Mouse (Mus musculus) neutrophil, adult 5-6 weeks (primary cell): ENCODE data around the gene Zfp462. TPM values are rescaled to one million over a fixed set of nuclear protein-coding genes. Genes with fewer than 3 reads are reported as not detected.

Experiments
- ATAC-seq: fragments of 151-379, 151-347 bp; 2 replicates; pipeline ENCODE4 v1.8.0; 2017; ENCODE audit warnings: mild to moderate bottlenecking, moderate TSS enrichment; ENCODE audit not compliant: insufficient number of reproducible peaks, poor library complexity, low FRiP score, severe bottlenecking; ENCODE audit errors: extremely low read depth
- total RNA-seq: library from RNA; stranded (forward); fragments of 200-1000 nt; gene quantifications from 2 replicates; pipeline ENCODE4 v1.2.3, GENCODE M21; 2017

Zfp462 gene
- total RNA-seq, 1 experiment from 2014 or later, result not detected

DNA sequence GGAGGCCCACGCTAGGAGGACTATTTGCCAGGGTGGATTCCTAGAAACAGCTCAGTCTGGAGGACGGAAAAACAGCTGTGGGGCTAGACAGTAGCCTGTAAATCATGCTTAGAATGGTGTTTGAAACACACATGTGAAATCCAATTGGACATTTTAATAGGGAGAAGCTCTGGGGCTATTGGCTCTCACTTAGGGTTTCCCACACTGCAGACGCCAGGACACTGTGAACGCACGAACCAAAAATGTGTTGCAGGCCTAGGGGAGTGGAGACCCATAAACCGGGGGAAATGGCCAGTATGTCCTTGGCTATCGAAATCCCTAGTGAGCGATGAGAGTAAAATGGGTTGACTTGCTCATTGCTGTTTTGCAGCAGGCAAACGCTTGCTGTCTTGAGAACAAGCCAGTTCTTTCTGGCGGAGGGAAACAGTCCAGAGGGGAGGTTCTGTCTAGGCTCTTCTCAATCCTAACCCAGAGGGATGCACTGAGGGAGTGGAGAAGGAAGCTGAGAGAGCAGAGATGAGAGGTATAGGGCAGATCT lies 81.3 kb downstream of the Zfp462 start:
- ATAC-seq, result no peak

DNA sequence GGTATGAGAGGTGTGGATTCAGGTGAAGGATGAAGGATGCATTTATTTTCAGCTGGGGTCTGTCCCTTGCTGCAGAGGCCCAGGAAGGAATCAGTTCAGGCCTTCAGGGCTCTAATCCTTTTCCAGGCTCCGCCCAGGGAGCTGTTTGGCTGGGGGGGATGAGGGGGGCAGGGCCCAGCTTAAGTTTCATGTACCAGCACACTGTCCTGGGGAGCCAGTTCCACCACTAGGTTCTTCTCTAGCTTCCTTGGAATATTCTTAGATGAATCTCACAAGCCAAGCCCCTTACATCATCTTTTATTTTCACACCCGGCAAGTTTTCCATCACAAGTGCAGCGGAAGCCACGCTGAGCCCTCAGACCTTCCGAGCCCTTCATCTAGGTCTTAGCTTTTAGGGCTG lies 85.6 kb downstream of the Zfp462 start:
- ATAC-seq, result no peak

DNA sequence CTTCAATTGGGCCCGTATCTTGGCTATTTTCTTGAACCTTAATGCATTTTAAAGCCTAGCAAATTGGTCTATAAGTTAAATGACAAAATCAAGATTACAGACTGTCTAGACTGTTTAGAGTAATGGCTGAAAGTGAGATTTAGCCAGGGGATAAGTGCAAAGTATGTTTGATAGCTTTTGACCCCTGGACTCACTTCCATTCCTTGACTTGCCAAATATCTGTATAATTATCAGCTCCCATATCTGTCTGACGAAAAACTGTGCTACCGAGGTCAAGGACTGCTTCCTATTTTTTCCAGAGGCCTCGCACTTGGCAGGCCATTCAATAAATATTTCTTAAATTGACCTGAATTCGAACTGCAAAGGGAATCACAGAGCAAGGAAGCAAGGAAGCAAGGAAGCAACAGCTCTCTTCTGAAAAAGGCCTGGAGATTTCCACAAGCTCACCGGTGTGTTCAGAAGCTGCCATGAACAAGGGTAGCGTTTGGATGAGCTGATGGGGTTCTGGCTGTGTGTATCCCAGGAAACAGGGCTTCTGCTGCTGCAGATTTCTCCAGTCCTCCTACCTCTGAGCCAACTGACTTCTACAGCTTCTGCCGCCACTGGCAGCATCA lies 87.6 kb downstream of the Zfp462 start:
- no peak for ATAC-seq

DNA sequence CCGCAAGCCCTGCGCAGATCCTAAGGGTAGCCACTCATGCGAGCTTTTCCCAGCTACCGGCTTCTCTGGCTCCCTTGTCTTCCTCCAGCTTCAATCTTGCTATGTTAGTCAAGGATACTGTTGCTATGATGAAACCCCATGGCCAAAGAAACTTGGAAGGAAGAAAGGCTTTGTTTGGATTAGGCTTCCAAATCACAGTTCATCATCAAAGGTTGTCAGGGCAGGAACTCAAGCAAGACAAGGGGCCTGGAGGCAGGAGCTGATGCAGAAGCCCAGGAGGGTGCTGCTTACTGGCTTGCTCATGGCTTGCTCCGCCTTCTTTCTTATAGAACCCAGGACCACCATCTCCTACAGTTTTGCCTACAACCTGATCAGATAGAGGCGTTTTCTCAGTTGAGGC lies 88.6 kb downstream of the Zfp462 start:
- ATAC-seq, result no peak

DNA sequence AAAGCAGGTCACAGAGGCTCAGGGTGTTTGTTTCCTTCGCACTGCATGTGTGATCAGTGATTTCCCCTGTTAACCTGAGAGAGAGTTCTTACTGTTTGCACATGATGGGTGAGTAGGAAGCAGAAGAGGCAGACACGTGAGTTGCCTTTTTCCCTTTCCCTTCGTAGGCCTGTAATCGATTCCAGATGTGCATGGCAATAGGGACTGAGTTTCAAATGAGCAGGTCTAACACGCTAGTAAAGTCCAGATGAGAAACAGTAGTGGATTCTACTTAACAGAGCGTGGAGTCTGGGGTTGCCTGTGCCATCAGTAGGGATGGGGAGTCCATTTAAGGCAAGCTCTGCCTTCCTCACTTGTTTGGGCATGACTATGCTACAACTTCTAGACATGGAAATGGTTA lies 93.3 kb downstream of the Zfp462 start:
- no peak for ATAC-seq

DNA sequence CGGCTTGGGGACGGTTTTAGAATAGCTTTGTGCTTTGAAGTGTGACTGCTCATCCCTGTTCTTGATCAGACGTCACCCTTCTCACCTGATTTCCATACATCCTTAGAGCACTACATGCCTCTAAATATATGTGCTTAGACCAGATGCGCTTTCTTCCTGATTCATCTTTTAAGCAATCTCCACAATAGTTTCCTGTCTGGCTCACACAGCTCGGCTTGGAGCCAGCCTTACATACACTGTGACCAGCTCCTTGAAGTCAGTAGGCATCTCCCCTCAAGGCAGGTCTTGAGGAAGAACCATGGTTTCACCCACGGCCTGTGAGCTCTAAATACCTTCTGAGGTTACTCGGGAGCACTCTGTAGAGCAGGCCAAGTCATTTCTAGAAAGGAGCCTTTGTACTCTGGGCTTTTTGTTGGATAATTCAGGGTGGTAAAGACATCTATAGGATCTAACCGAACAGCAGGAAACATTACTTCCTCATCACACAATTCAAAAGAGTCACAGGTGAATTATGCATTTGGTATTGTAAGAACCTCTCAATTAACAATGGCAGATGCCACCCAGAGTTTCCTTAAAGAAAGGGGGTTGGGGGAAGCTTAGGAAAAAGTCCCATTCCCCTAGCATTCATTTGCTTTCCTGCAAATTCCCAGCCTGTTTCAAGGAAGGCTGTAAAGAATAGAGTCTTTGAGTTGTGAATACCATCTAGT lies 95.6 kb downstream of the Zfp462 start:
- no peak for ATAC-seq

DNA sequence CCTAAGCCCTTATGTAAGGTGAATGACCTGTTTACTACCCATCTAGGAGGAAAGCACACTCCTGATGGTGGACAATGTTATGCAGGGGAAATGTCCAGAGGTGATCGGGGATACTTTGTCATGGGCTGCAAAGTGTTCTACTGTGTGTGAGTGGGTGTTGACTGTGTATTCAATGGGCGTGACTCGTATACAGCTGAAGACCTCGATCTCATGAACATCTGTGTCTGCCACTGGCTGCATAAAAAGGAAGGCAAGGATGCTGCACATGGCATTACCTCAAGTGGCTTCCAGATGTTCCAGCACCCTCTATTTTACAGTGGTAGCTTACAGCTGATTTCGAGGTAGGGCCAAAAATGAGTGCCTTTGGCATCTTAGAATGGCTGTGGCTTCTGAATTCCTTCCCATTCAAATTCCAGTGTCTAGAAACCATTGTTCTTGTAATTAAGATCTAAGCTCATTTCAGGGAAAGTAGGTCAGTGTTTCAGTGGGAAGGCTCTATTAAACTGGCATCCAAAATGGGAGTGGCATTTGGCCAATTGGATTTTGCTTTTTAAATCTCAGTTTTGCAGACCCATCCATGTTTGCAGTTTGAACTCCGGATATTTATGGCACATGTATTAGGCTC lies 96.4 kb downstream of the Zfp462 start:
- ATAC-seq, result no peak

DNA sequence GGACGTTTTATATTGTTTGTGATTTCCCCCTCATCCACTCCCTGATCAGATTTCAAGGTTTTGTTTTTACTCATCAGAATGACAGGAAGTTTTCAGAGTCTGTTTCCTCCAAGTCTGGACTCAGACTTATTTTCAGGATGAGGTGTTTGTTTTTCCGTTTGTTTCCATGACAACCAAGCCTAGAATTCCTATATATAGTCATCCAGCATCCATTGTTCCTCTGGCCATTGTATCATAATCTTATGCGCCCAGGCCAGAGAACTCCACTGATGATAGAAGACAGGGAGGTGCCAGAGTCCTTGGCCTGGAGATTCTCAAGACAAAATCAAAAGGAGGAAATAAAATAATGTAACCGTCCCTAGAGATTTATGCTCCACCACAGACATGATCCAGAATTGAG lies 97.7 kb downstream of the Zfp462 start:
- ATAC-seq, result no peak

DNA sequence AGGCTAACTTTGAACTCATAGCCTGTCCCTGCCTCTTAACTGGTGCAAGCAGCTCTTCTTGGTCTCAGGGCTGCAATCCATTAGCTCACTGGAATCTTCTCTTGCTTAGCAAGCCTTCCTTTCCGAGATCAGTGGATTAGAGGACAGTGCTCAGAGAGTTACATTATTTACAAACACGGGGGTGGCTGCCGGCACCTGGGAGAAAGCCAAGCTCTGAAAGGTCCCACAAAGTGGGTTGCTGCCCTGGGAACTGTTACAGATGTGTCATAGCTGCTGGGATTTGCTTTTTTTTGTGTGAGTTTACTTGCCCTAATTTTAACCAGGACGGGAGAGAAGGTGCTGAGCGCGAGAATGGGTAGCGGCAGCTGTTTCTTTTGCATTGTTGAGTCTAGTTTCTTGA lies 102.4 kb downstream of the Zfp462 start:
- ATAC-seq, result no peak

DNA sequence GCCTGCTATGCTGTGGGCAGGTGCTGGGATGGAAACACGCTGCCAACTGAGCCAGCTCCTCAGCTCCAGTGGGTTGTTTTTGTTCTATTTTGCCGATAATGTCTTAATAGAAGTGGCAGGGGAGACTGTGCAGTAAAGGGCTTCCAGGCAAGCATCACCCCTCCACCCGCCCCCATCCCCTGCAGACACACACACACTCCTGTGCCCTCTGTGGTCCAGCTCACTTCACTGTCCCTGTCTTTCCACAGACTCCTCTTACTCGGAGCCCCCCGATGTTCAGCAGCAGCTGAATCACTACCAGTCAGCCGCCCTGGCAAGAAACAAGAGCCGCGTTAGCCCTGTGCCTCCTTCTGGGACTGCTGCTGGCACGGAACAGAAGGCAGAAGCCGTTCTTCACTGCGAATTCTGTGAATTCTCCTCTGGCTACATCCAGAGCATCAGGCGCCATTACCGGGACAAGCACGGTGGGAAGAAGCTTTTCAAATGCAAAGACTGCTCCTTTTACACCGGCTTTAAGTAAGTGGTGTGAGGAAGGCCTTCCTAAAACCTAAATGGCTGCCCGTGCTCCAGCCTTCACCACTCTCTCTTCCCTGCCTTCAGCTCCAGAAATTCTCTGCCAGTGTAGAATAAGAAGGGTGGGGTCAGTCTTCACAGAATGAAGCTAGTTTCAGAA lies 105.2 kb downstream of the Zfp462 start:
- no peak for ATAC-seq

DNA sequence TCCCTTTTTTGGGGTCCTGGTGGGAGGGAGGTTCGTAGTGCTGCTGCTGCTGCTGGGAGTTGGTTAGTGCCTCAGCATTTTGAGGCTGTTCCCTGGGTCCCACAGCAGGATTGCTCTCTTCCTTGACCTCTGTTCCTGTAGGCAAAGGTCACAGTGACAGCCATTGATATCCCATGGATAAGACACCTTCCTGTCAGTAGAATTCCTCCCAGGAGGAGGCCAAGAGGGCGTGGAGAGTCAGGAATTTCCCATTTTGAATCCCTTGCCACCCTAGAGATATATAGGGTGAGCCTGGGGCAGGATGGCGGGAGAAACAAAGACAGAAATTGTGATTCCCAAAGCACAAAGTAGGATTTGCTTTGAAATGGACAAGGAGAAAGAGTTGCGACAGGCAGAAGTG lies 106.5 kb downstream of the Zfp462 start:
- no peak for ATAC-seq

DNA sequence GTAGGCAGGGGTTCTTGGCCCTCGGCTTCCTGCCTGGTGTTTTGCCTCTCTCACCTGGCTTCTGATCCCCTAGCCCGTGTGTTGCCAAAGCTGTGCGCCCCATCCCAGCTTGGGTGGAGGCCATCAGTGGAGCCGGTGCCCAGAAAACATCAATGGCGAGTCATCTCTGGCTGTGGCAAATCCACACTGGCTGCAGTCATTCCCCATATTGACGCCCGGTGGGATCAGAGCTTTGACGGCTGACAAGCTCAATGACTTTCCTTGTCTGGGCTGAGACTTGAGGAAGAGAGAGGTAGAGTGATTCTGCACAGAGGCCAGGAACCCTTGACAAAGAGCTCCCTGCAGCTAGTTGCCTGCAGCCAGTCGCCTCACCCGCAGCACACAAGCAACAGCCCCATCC lies 107.8 kb downstream of the Zfp462 start:
- no peak for ATAC-seq

DNA sequence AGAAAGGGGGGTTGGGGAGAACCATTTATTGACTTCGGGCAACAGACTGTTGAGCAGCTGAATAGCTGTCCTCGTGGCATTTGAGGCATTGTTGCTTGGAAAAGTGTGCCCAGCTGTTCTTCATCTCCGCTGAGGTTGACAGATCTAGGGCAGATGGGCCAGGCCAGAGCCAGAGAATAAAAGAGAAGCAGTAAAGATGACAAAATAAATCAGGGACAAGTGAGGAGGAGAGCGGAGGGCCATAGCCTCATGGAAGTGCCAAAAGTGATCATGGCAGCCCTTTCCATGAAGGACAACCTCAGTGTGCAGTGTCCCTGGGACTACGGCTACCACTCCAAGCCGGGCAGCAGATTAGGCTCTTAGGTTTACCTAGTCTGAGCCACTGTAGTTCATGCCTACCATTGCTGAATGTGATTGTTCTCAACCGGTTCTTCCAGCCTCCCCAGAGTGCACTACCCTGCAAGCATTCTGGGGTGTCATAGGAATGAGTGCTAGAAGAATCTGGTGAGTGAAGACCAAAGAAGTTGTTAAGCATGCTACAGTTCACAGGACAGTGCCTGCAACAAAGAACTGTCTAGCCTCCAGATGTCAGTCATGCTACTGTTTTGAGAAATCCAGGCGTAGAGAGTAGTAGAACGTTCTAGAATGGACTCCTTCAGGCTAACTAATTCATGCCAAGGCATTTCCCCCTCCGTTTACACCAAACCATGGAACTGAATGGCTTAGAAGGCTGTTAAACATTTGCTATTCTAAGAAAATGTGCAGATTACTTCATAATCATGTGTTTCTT lies 113.0 kb downstream of the Zfp462 start:
- ATAC-seq, result no peak

DNA sequence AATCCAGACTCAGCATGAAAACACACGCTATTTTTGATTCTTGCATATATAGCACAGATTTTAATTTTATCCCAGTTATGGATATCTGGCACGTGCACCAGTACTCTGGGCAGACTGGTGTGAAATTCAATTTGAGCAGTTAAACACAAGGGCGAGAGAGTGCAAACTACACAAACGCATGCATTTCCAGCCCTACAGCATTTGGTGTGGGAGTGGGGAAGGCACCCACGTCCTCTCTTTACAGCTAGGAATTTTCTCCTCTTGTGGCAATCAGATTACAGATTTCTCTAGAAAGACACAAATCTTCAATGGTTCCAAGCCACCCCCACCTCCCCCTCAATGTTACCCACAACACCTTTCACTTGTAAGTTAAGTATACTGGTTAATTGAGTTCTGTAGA lies 114.1 kb downstream of the Zfp462 start:
- ATAC-seq, result no peak

DNA sequence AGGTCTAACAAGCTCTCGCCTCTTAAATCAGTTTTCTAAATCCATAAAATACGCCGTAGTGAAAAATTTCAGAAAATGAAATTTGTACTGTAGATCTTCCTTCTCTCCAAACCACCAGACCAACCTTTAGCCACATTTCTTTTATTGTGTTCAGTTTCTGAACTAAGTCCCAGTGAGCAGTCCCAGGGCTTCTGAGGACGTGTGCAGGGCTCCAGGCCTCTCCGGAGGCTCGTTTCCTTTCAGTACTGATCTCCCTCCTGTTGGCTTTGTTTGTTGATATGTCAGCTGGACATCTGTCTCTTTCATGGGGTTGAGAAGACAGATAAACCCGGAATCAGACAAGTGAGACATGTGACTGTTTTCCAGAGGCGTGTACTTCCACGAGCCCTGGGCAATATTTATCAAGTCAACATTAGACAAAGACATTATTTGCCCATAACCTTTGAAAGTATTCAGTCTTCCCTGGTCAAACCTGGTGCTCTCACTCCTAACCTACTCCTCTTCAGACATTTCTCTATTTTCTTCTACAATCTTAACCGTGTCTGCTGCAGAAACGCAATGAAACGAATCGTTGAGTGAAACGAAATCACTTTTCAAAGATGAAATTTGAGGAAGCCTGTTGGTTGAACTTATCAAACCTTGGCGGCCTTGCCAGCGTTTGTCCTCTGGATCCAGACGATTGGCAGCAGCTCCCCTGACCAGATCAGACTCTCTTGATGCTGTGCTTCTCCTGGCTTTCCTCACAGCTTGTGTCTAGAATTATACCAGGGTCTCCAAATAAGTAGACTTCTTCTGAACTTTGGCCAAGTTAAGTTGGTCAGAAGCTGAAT lies 121.7 kb downstream of the Zfp462 start:
- ATAC-seq, result no peak

DNA sequence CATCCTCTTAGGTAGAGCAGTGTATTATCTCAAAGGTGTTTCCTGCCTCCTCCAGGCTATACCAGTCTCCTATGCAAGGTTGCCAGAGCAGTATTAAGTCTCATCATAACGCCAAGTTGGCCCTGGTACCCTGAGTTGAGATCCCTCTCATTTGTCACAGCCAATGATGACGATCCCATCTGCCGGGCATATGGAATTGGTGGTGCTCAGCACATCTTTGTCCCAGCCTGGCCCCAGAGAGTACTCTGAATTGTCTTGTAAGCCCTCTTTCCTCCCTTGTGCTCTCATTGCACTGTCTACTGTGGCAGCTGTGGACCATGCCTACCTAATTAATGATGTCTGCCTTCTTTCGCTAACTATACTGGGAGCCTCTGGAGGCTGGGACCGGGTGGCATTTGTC lies 126.7 kb downstream of the Zfp462 start:
- no peak for ATAC-seq

DNA sequence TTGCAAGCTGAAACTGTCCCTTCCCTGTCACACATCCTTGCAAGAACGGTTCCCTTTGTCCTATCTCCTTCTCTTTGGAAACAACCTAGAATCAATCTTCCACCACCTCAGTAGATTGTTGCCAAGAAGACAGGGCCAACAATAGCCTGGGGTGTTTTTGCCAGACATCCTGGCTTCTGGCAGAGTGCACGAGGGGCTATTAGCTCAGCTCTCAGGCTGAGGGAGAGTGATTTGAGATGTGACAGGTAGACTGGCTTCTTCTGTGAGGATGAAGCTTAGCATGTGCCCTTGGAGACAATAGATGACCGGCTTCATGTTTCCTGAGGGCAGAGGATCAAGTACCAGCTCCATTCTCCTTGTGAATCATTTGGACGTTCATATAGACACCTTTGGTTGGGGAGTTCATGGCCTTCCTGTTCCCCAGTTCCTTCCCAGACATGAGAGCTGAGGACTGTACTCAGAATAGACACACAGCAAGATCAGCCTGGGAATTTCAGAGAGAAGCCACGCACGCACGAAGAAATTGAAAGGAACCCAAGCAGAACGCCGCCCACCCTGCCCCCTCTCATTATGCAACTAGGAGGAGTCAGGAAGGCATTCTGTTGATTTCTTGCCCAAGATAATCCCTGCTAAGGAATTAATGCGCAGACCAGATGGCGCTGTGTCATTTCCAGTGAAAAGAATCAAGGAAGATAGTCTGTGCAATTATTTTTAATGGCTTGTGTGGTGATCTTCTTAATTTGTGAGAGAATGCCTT lies 132.5 kb downstream of the Zfp462 start:
- ATAC-seq, result no peak
